Mouse (Mus musculus) neural tube, embryonic 12.5 days (tissue): ENCODE measurements around the gene Dhx37. TPM values are rescaled to one million over a fixed set of nuclear protein-coding genes. Genes with fewer than 3 reads are reported as not detected.
A peak's percentile ranks its signal among the peaks of the same experiment; 100 is the strongest.

Experiments used
- ATAC-seq: fragments of 200-750 bp; cut with Nextera tagmentation; 2 replicates; pipeline ENCODE4 v1.8.0; 2017; ENCODE audit warnings: low read depth, mild to moderate bottlenecking, moderate TSS enrichment, moderate library complexity; ENCODE audit not compliant: low FRiP score
- H3K27ac ChIP-seq: fragments of 300-500 bp; sonication (generic); 2 replicates; pipeline ENCODE4 v1.5.1; 2016
- H3K27me3 ChIP-seq: fragments of 300-500 bp; sonication (generic); replicated peaks from 2 replicates; pipeline ENCODE4 v1.6.1; 2016; ENCODE audit warnings: mild to moderate bottlenecking
- H3K36me3 ChIP-seq: fragments of 300-500 bp; sonication (generic); 2 replicates; pipeline ENCODE4 v1.6.1; 2016; ENCODE audit warnings: mild to moderate bottlenecking
- H3K4me1 ChIP-seq: fragments of 300-500 bp; sonication (generic); 2 replicates; pipeline ENCODE4 v1.6.1; 2016
- H3K4me2 ChIP-seq: fragments of 300-500 bp; sonication (generic); replicated peaks from 2 replicates; pipeline ENCODE4 v1.6.1; 2016; ENCODE audit warnings: mild to moderate bottlenecking
- H3K4me3 ChIP-seq: fragments of 300-500 bp; sonication (generic); 2 replicates; pipeline ENCODE4 v1.5.1; 2016
- H3K9ac ChIP-seq: fragments of 300-500 bp; sonication (generic); 2 replicates; pipeline ENCODE4 v1.6.1; 2016; ENCODE audit warnings: mild to moderate bottlenecking
- H3K9me3 ChIP-seq: fragments of 300-500 bp; sonication (generic); 2 replicates; pipeline ENCODE4 v1.6.1; 2016; ENCODE audit warnings: mild to moderate bottlenecking
- WGBS: fragments of 180-500 bp; shearing (Covaris S2); methylation state at CpG from one replicate; pipeline ENCODE4 v1.1.7; 2016; 5-methylcytosine and 5-hydroxymethylcytosine counted together
- polyA plus RNA-seq: library from polyadenylated mRNA; unstranded; fragments of >200 nt; fragmentation: Nextera tagmentation; extraction: Ambion mirVana; gene quantifications from 2 replicates; pipeline ENCODE4 v1.2.1, GENCODE M21; 2016

Gene Dhx37
- polyA plus RNA-seq, result 15.0 and 15.6 TPM in 2 replicates

DNA sequence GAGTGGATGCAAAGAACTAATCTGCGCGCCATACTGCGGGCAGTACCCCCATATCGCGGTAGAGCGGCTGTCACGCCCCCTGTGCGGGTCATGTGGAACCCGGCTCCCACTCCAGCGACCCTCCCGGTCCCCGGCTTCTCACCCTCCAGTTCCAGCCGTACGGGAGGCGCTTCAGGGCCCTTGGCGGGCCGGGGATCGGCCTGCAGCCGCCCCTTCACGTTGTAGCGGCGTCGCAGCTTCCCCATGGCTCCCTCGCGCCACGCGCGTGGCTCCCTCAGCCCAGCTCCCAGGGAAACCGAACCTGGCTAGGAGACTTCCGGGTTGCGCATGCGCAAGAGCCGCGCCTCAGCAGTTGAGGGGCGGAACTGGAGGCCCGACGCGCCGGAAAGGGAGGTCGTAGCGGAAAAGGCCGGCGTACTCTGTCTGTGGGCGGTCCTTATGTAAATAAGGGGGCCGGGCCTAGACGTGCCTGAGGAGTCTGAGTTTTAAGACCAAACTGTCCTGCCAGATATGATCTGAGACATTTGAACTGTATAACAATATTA is at the start of gene Dhx37:
Dhx37 (minus strand) TSS at position 329 of the 545 bp plus-strand sequence.
- Histone ChIP-seq H3K9me3 (no peaks in the 10 kb centered on the region), H3K36me3 (peaks cover 29% of the 10 kb centered on the region), H3K27me3 (no peaks in the 10 kb centered on the region), H3K4me1 (peaks cover 10% of the 10 kb centered on the region), H3K9ac (peak within 1 kb of the TSS; percentile 93), H3K4me3 (peak within 1 kb of the TSS; percentile 92), H3K27ac (no peak within 1 kb of the TSS), H3K4me2 (peak within 1 kb of the TSS; percentile 86)
- under 1% methylated on average over 46 of the region's 46 CpGs for WGBS
- peak; percentile 94 for ATAC-seq

- H3K27me3 ChIP-seq, result no peaks in the 10 kb centered on the region
- no peak overlapping the region for H3K9ac ChIP-seq
- no peak overlapping the region for H3K27ac ChIP-seq
- no peak for ATAC-seq
- peaks cover 34% of the 10 kb centered on the region for H3K36me3 ChIP-seq
- no peak overlapping the region for H3K4me3 ChIP-seq
- no peak overlapping the region for H3K4me2 ChIP-seq
- H3K9me3 ChIP-seq, result no peaks in the 10 kb centered on the region
- peaks cover 12% of the 10 kb centered on the region for H3K4me1 ChIP-seq
- 91% methylated on average over 7 of the region's 7 CpGs for WGBS
Measured at GRCm38 (mm10) chr5:125482474-125482873, 48.6 kb upstream of the Dhx37 start.

GRCm38 (mm10) chr5:125480434-125481231 is 46.7 kb upstream of the Dhx37 start:
- H3K36me3 ChIP-seq, result peaks cover 27% of the 10 kb centered on the region
- WGBS, result 85% methylated on average over 11 of the region's 11 CpGs
- H3K27me3 ChIP-seq, result no peaks in the 10 kb centered on the region
- H3K4me3 ChIP-seq, result no peak overlapping the region
- H3K27ac ChIP-seq, result no peak overlapping the region
- no peak overlapping the region for H3K9ac ChIP-seq
- ATAC-seq, result no peak
- H3K4me2 ChIP-seq, result no peak overlapping the region
- peaks cover 20% of the 10 kb centered on the region for H3K4me1 ChIP-seq
- no peaks in the 10 kb centered on the region for H3K9me3 ChIP-seq

GRCm38 (mm10) chr5:125479376-125479775 is 45.5 kb upstream of the Dhx37 start:
- peaks cover 20% of the 10 kb centered on the region for H3K4me1 ChIP-seq
- 92% methylated on average over 3 of the region's 3 CpGs for WGBS
- H3K27me3 ChIP-seq, result no peaks in the 10 kb centered on the region
- no peak for ATAC-seq
- no peak overlapping the region for H3K4me2 ChIP-seq
- no peak overlapping the region for H3K9ac ChIP-seq
- H3K36me3 ChIP-seq, result peaks cover 20% of the 10 kb centered on the region
- H3K4me3 ChIP-seq, result no peak overlapping the region
- no peak overlapping the region for H3K27ac ChIP-seq
- H3K9me3 ChIP-seq, result no peaks in the 10 kb centered on the region

DNA sequence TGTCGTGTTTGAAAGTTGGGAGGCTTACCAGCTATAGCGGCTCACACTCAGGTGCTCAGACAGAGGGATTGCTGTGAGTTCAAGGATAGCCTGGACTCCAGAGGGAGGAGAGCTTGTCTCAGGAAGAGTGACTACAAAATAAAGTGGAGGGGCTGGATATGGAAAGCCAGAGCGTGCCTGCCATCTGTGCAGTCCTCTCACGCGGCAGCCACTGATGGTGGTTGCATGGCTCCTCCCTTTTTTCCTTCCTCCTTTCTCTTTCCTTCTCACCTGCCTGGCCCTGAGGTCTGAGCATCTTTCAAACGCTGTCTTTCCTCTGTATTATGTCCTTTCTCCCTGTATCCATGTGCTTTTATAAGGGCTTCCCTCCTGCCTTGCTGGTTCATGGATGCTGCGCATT is 44.1 kb upstream of the Dhx37 start:
- Histone ChIP-seq H3K9me3 (no peaks in the 10 kb centered on the region), H3K9ac (no peak overlapping the region), H3K27ac (no peak overlapping the region), H3K4me1 (peaks cover 20% of the 10 kb centered on the region), H3K4me2 (peak overlapping the region; percentile 72), H3K27me3 (no peaks in the 10 kb centered on the region), H3K4me3 (no peak overlapping the region), H3K36me3 (peaks cover 10% of the 10 kb centered on the region)
- no peak for ATAC-seq
- 86% methylated on average over 7 of the region's 7 CpGs for whole genome bisulfite sequencing

- 58% methylated on average over 7 of the region's 7 CpGs for WGBS
- ATAC-seq, result no peak
- H3K4me2 ChIP-seq, result peak overlapping the region; percentile 72
- H3K4me3 ChIP-seq, result no peak overlapping the region
- no peak overlapping the region for H3K27ac ChIP-seq
- no peaks in the 10 kb centered on the region for H3K9me3 ChIP-seq
- peaks cover 20% of the 10 kb centered on the region for H3K4me1 ChIP-seq
- H3K9ac ChIP-seq, result no peak overlapping the region
- peaks cover 6% of the 10 kb centered on the region; the same call in 1 of the 2 replicates for H3K36me3 ChIP-seq
- H3K27me3 ChIP-seq, result no peaks in the 10 kb centered on the region
Measured at GRCm38 (mm10) chr5:125477533-125477932, 43.6 kb upstream of the Dhx37 start.

- H3K4me2 ChIP-seq, result peak overlapping the region; percentile 72
- H3K27me3 ChIP-seq, result no peaks in the 10 kb centered on the region
- WGBS, result 62% methylated on average over 7 of the region's 7 CpGs
- no peak for ATAC-seq
- no peaks in the 10 kb centered on the region for H3K36me3 ChIP-seq
- no peaks in the 10 kb centered on the region for H3K9me3 ChIP-seq
- peak overlapping the region; percentile 64 for H3K4me3 ChIP-seq
- no peak overlapping the region for H3K27ac ChIP-seq
- peaks cover 20% of the 10 kb centered on the region for H3K4me1 ChIP-seq
- peak overlapping the region; percentile 68 for H3K9ac ChIP-seq
Measured at GRCm38 (mm10) chr5:125476799-125477198, 42.9 kb upstream of the Dhx37 start.

GRCm38 (mm10) chr5:125476286-125476625 is 42.3 kb upstream of the Dhx37 start:
- Histone ChIP-seq H3K27ac (peak overlapping the region; percentile 28; the same call in 1 of the 2 replicates), H3K4me1 (peaks cover 20% of the 10 kb centered on the region), H3K4me2 (peak overlapping the region; percentile 72), H3K9me3 (no peaks in the 10 kb centered on the region), H3K9ac (peak overlapping the region; percentile 68), H3K4me3 (peak overlapping the region; percentile 64), H3K36me3 (no peaks in the 10 kb centered on the region), H3K27me3 (no peaks in the 10 kb centered on the region)
- 23% methylated on average over 5 of the region's 5 CpGs for WGBS
- no peak for ATAC-seq

DNA sequence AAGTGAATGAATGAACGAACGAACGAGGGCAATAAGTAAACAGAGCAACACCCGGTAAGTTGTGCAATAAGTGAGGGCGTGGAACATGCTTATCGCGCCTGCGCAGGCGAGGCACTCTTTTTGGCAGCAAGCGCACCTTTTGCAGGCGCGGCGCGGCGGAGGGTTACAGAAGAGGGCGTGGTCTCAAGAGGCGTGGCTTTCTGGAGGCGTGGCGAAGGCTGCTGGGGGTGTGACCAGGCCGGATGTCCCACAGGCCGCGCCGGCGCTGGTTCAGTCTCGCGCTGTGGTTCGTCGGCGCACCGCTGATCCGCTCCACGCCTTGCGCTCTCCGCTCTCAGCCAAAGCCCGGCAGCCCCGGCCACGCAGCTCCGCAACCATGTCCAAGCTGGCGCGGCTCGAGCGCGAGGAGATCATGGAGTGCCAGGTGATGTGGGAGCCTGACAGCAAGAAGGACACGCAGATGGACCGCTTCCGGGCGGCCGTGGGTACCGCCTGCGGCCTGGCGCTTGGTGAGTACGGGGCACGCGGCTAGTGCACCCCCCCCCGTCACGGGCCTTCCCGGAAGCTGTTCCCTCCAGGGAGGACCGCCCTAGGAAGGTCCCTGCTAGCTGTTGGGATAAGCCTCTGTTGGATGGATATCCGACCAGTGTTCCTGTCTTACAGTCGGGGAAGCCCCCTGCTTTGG is 41.8 kb upstream of the Dhx37 start, which contains the start of gene Aacs:
Aacs (plus strand) TSS at position 214 of the 685 bp plus-strand sequence.
- no peaks in the 10 kb centered on the region for H3K36me3 ChIP-seq
- no peaks in the 10 kb centered on the region for H3K27me3 ChIP-seq
- peak within 1 kb of the TSS; percentile 68 for H3K9ac ChIP-seq
- peak within 1 kb of the TSS; percentile 28; the same call in 1 of the 2 replicates for H3K27ac ChIP-seq
- under 1% methylated on average over 60 of the region's 60 CpGs for WGBS
- peaks cover 20% of the 10 kb centered on the region for H3K4me1 ChIP-seq
- peak; percentile 91 for ATAC-seq
- H3K4me3 ChIP-seq, result peak within 1 kb of the TSS; percentile 64
- no peaks in the 10 kb centered on the region for H3K9me3 ChIP-seq
- peak within 1 kb of the TSS; percentile 72 for H3K4me2 ChIP-seq

DNA sequence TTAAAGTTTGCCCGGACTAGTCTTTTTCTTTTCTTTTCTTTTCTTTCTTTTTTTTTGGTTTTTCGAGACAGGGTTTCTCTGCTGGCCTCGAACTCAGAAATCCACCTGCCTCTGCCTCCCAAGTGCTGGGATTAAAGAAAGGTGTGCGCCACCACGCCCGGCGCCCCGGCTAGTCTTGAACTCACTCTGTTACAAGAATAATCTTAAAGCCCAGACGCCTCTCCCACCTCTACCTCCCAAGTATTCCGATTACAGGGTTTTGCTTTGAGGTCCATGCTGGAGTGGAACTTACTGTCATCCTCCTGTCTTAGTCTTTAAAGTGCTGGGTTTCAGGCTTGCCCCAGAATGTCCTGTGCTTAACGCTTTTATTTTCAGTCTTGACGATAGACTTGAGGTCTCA is 41.1 kb upstream of the Dhx37 start:
- peaks cover 20% of the 10 kb centered on the region for H3K4me1 ChIP-seq
- no peaks in the 10 kb centered on the region for H3K36me3 ChIP-seq
- no peaks in the 10 kb centered on the region for H3K9me3 ChIP-seq
- H3K4me3 ChIP-seq, result peak overlapping the region; percentile 64
- no peak overlapping the region for H3K27ac ChIP-seq
- H3K27me3 ChIP-seq, result no peaks in the 10 kb centered on the region
- 63% methylated on average over 12 of the region's 12 CpGs for WGBS
- peak; percentile 38; the same call in 1 of the 2 replicates for ATAC-seq
- no peak overlapping the region; the same call in 1 of the 2 replicates for H3K9ac ChIP-seq
- peak overlapping the region; percentile 72 for H3K4me2 ChIP-seq

DNA sequence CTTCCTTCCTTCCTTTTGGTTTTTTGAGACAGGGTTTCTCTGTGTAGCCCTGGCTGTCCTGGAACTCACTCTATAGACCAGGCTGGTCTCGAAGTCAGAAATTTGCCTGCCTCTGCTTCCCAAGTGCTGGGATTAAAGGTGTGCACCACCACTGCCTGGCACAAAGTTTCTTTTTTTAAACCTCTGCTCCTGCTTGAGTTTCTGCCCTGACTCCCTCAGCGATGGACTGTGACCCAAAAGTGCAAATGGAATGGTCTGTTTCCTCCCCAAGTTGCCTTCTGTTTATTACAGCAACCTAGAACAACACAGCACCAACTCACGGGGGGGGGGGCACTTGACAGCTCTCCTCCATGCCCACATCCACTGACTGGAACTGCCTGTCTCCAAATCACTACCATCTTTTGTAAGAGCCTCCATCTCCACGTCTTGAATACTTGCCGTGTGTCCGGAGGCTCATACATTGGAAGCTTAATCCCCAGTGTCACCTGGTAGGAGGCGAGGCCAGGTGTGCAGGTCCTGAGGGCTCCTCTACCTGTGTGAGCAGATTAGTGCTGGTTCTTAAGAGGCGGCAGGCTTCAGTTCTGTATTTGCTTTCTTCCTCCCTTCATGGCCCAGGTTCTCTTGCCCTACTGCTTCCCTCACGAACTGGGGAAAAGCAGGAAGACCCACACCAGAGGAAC is 39.0 kb upstream of the Dhx37 start:
- no peak for ATAC-seq
- Histone ChIP-seq H3K9me3 (no peaks in the 10 kb centered on the region), H3K4me1 (peaks cover 19% of the 10 kb centered on the region), H3K27ac (no peak overlapping the region), H3K27me3 (no peaks in the 10 kb centered on the region), H3K9ac (no peak overlapping the region), H3K36me3 (no peaks in the 10 kb centered on the region), H3K4me3 (no peak overlapping the region), H3K4me2 (no peak overlapping the region)
- 80% methylated on average over 9 of the region's 9 CpGs for WGBS

GRCm38 (mm10) chr5:125470713-125471112 is 36.8 kb upstream of the Dhx37 start:
- H3K4me1 ChIP-seq, result no peaks in the 10 kb centered on the region
- H3K27ac ChIP-seq, result no peak overlapping the region
- no peaks in the 10 kb centered on the region for H3K27me3 ChIP-seq
- no peaks in the 10 kb centered on the region for H3K9me3 ChIP-seq
- no peak for ATAC-seq
- no peak overlapping the region for H3K4me3 ChIP-seq
- no peak overlapping the region for H3K9ac ChIP-seq
- no peak overlapping the region for H3K4me2 ChIP-seq
- H3K36me3 ChIP-seq, result no peaks in the 10 kb centered on the region
- 94% methylated on average over 4 of the region's 4 CpGs for WGBS
